Mouse (Mus musculus) 3T3-L1 (cell line): Measurements from ENCODE around the gene Spta1.

Source experiments
- DNase-seq: peaks from one replicate; pipeline ENCODE4 v3.0.0-alpha.2; 2015; ENCODE audit warnings: low read depth, low spot score

Spta1 gene

GRCm38 (mm10) chr1:174251961-174252360 is 79.4 kb downstream of the Spta1 start, which contains the start of gene Olfr419:
Gene Olfr419 (minus strand): TSS chr1:174252061.
- DNase-seq, result no peak

GRCm38 (mm10) chr1:174267816-174268215 is 95.2 kb downstream of the Spta1 start:
- DNase-seq, result no peak

GRCm38 (mm10) chr1:174269162-174269561 is 96.6 kb downstream of the Spta1 start:
- DNase-seq, result no peak

GRCm38 (mm10) chr1:174270643-174271042 is 98.1 kb downstream of the Spta1 start:
- no peak for DNase-seq
